Mouse (Mus musculus) gastrocnemius, adult 18-20 months (tissue): ENCODE data around the gene Fa2h. TPM values are rescaled to one million over a fixed set of nuclear protein-coding genes. Genes with fewer than 3 reads are reported as not detected.

Experiments used
- DNase-seq: peaks from one replicate; pipeline ENCODE4 v3.0.0; 2021; ENCODE audit warnings: low spot score
- total RNA-seq, 2 experiments: library from RNA; stranded (reverse); gene quantifications; 2 replicates each; pipeline ENCODE4 v1.2.3; 2021

Fa2h gene
- total RNA-seq, 2 experiments from 2014 or later = 0.66 to 0.88 TPM

GRCm38 (mm10) chr8:111299821-111300568 lies 93.6 kb downstream of the Fa2h start, which contains the start of gene Rfwd3:
Rfwd3 (minus strand) TSS chr8:111300222.
- peak; percentile 97 for DNase-seq

GRCm38 (mm10) chr8:111299363-111299820 lies 94.2 kb downstream of the Fa2h start:
- peak; percentile 23 for DNase-seq

- no peak for DNase-seq
These were observed 95.6 kb downstream of the Fa2h start for GRCm38 (mm10) chr8:111298011-111298410.

Other genes with a start within 250 kb of the Fa2h start
- gene Glg1, start 134.6 kb downstream of the Fa2h start, total RNA-seq = 10 to 100 TPM; 30.5 to 35.0 TPM
- 1 to 10 TPM; 3.5 to 4.2 TPM for gene Rfwd3, start 93.6 kb downstream of the Fa2h start, total RNA-seq
- gene Mlkl, start 55.6 kb downstream of the Fa2h start, total RNA-seq = under 1 TPM; 0.53 to 0.93 TPM
- 1 to 10 TPM; 7.5 to 8.3 TPM for gene Wdr59, start 128.3 kb upstream of the Fa2h start, total RNA-seq
- 10 to 100 TPM; 59.5 to 67.8 TPM for gene Znrf1, start 142.3 kb upstream of the Fa2h start, total RNA-seq
- 10 to 100 TPM; 30.3 to 31.4 TPM for gene Ldhd, start 236.6 kb upstream of the Fa2h start, total RNA-seq
- gene Zfp1, start 249.6 kb upstream of the Fa2h start, total RNA-seq = 1 to 10 TPM; 8.6 to 9.4 TPM